Mouse (Mus musculus) MEL (cell line): Measurements from ENCODE around the gene Maml3. TPM values are rescaled to one million over a fixed set of nuclear protein-coding genes. Genes with fewer than 3 reads are reported as not detected.

ENCODE experiments used
- DNase-seq: peaks from one replicate; pipeline ENCODE4 v3.0.0; 2011; ENCODE audit warnings: low read depth, low spot score
- H3K27ac ChIP-seq: 2 replicates; pipeline ENCODE4 v1.5.1; 2012; ENCODE audit warnings: low read depth, mild to moderate bottlenecking, control low read depth, low read length, moderate library complexity; ENCODE audit not compliant: control insufficient read depth
- H3K27me3 ChIP-seq, 2 experiments: fragments of 150-350 bp in 1 of 2; sonication (generic) in 1 of 2; 2 replicates each; pipeline ENCODE4 v1.6.1; 2012; ENCODE audit warnings: low read length in 2 of 2, mild to moderate bottlenecking in 2 of 2, improper control_type of control experiment in 1 of 2, moderate library complexity in 1 of 2; ENCODE audit not compliant: insufficient read depth in 2 of 2, control insufficient read depth in 1 of 2
- H3K36me3 ChIP-seq, 2 experiments: 2 replicates each; pipeline ENCODE4 v1.6.1; 2012 to 2014; ENCODE audit warnings: low read length in 2 of 2, improper control_type of control experiment in 1 of 2, inconsistent platforms in 1 of 2, mild to moderate bottlenecking in 1 of 2; ENCODE audit not compliant: insufficient read depth in 2 of 2, control insufficient read depth in 1 of 2
- H3K4me1 ChIP-seq, 2 experiments: fragments of 150-350 bp in 1 of 2; sonication (generic) in 1 of 2; 2 replicates each; pipeline ENCODE4 v1.6.1; 2012; ENCODE audit warnings: low read length in 2 of 2, improper control_type of control experiment in 1 of 2, mild to moderate bottlenecking in 1 of 2; ENCODE audit not compliant: insufficient read depth in 2 of 2, control insufficient read depth in 1 of 2
- H3K4me3 ChIP-seq, 2 experiments: fragments of 150-350 bp in 1 of 2; sonication (generic) in 1 of 2; 2 replicates each; pipeline ENCODE4 v1.5.1; 2012; ENCODE audit warnings: low read depth in 2 of 2, low read length in 2 of 2, mild to moderate bottlenecking in 2 of 2, moderate library complexity in 2 of 2, control low read depth in 1 of 2, improper control_type of control experiment in 1 of 2; ENCODE audit not compliant: control insufficient read depth in 1 of 2, insufficient read depth in 1 of 2
- H3K79me2 ChIP-seq: 2 replicates; pipeline ENCODE4 v1.6.1; 2012; ENCODE audit warnings: mild to moderate bottlenecking, low read length, moderate library complexity; ENCODE audit not compliant: control insufficient read depth, poor library complexity, insufficient read depth
- H3K9ac ChIP-seq: 2 replicates; pipeline ENCODE4 v1.6.1; 2012; ENCODE audit warnings: low read depth, mild to moderate bottlenecking, control low read depth, low read length, moderate library complexity; ENCODE audit not compliant: control insufficient read depth, poor library complexity, severe bottlenecking
- H3K9me3 ChIP-seq: fragments of 150-350 bp; sonication (generic); replicated peaks from 2 replicates; pipeline ENCODE4 v1.6.1; 2012; ENCODE audit warnings: mild to moderate bottlenecking, low read length, improper control_type of control experiment, moderate library complexity; ENCODE audit not compliant: insufficient read depth
- BHLHE40 ChIP-seq: IDR thresholded peaks from 2 replicates; pipeline ENCODE4 v1.6.1; 2012; ENCODE audit warnings: low read depth, mild to moderate bottlenecking, inconsistent platforms, low read length, improper control_type of control experiment, borderline replicate concordance
- CHD2 ChIP-seq: IDR thresholded peaks from 2 replicates; pipeline ENCODE4 v1.6.1; 2011; ENCODE audit warnings: low read length, improper control_type of control experiment
- CTCF ChIP-seq, 3 experiments: IDR thresholded peaks in 2 of 3; conservative IDR thresholded peaks in 1 of 3; 2 replicates each; pipeline ENCODE4 v1.5.1; 2011 to 2012; ENCODE audit warnings: low read length in 3 of 3, low read depth in 2 of 3, mild to moderate bottlenecking in 2 of 3, improper control_type of control experiment in 1 of 3, inconsistent platforms in 1 of 3, mixed read lengths in 1 of 3, moderate library complexity in 1 of 3; ENCODE audit not compliant: control insufficient read depth in 1 of 3, insufficient read depth in 1 of 3, poor library complexity in 1 of 3, severe bottlenecking in 1 of 3
- ETS1 ChIP-seq: IDR thresholded peaks from 2 replicates; pipeline ENCODE4 v1.6.1; 2012; ENCODE audit warnings: low read depth, mild to moderate bottlenecking, inconsistent platforms, low read length, improper control_type of control experiment, moderate library complexity
- GABPA ChIP-seq: IDR thresholded peaks from 2 replicates; pipeline ENCODE4 v1.6.1; 2012; ENCODE audit warnings: low read depth, mild to moderate bottlenecking, inconsistent platforms, low read length, improper control_type of control experiment, moderate library complexity
- GATA1 ChIP-seq: IDR thresholded peaks from 2 replicates; pipeline ENCODE4 v1.6.1; 2011; ENCODE audit warnings: low read depth, low read length, improper control_type of control experiment
- HCFC1 ChIP-seq: IDR thresholded peaks from 2 replicates; pipeline ENCODE4 v1.6.1; 2012; ENCODE audit warnings: low read depth, mild to moderate bottlenecking, inconsistent platforms, low read length, improper control_type of control experiment, moderate library complexity
- KAT2A ChIP-seq: conservative IDR thresholded peaks from 2 replicates; pipeline ENCODE4 v1.6.1; 2012; ENCODE audit warnings: low read depth, low read length, improper control_type of control experiment, inconsistent platforms
- MXI1 ChIP-seq: IDR thresholded peaks from 2 replicates; pipeline ENCODE4 v1.6.1; 2011; ENCODE audit warnings: mild to moderate bottlenecking, low read depth, low read length, improper control_type of control experiment
- MYB ChIP-seq: IDR thresholded peaks from 2 replicates; pipeline ENCODE4 v1.6.1; 2011; ENCODE audit warnings: mild to moderate bottlenecking, low read depth, low read length, improper control_type of control experiment
- MYC ChIP-seq: IDR thresholded peaks from 2 replicates; pipeline ENCODE4 v1.6.1; 2011; ENCODE audit warnings: low read depth, mild to moderate bottlenecking, low read length, improper control_type of control experiment, moderate library complexity
- NRF1 ChIP-seq: IDR thresholded peaks from 2 replicates; pipeline ENCODE4 v1.6.1; 2014; ENCODE audit warnings: low read depth, mild to moderate bottlenecking, inconsistent platforms, low read length, improper control_type of control experiment, moderate library complexity; ENCODE audit not compliant: poor library complexity, insufficient read depth, severe bottlenecking
- POLR2A ChIP-seq, 2 experiments: IDR thresholded peaks; 2 replicates each; pipeline ENCODE4 v1.6.1; 2011 to 2012; ENCODE audit warnings: low read length in 2 of 2, mild to moderate bottlenecking in 2 of 2, control low read depth in 1 of 2, improper control_type of control experiment in 1 of 2, low read depth in 1 of 2, moderate library complexity in 1 of 2; ENCODE audit not compliant: control insufficient read depth in 1 of 2, insufficient read depth in 1 of 2, poor library complexity in 1 of 2
- POLR2AphosphoS2 ChIP-seq: IDR thresholded peaks from 2 replicates; pipeline ENCODE4 v1.6.1; 2011; ENCODE audit warnings: low read length, improper control_type of control experiment
- RAD21 ChIP-seq: IDR thresholded peaks from 2 replicates; pipeline ENCODE4 v1.6.1; 2011; ENCODE audit warnings: mild to moderate bottlenecking, low read depth, low read length, improper control_type of control experiment
- SIN3A ChIP-seq: IDR thresholded peaks from 2 replicates; pipeline ENCODE4 v1.6.1; 2012; ENCODE audit warnings: low read length, improper control_type of control experiment, inconsistent platforms
- TAL1 ChIP-seq: IDR thresholded peaks from 2 replicates; pipeline ENCODE4 v1.6.1; 2012; ENCODE audit warnings: mild to moderate bottlenecking, inconsistent platforms, low read length, moderate library complexity, mixed read lengths
- TBP ChIP-seq: IDR thresholded peaks from 2 replicates; pipeline ENCODE4 v1.8.0; 2011; ENCODE audit warnings: low read depth, low read length, improper control_type of control experiment
- TCF12 ChIP-seq: IDR thresholded peaks from 2 replicates; pipeline ENCODE4 v1.6.1; 2014; ENCODE audit warnings: low read depth, mild to moderate bottlenecking, inconsistent platforms, low read length, improper control_type of control experiment, moderate library complexity
- UBTF ChIP-seq: IDR thresholded peaks from 2 replicates; pipeline ENCODE4 v1.6.1; 2012; ENCODE audit warnings: low read depth, mild to moderate bottlenecking, inconsistent platforms, low read length, improper control_type of control experiment, moderate library complexity, borderline replicate concordance; ENCODE audit not compliant: insufficient read depth
- USF1 ChIP-seq: IDR thresholded peaks from 2 replicates; pipeline ENCODE4 v1.6.1; 2014; ENCODE audit warnings: low read depth, mild to moderate bottlenecking, inconsistent platforms, low read length, improper control_type of control experiment, moderate library complexity
- USF2 ChIP-seq, 2 experiments: IDR thresholded peaks; 2 replicates each; pipeline ENCODE4 v1.6.1; 2011 to 2012; ENCODE audit warnings: improper control_type of control experiment in 2 of 2, low read length in 2 of 2, borderline replicate concordance in 1 of 2, inconsistent platforms in 1 of 2, low read depth in 1 of 2, mild to moderate bottlenecking in 1 of 2; ENCODE audit not compliant: insufficient read depth in 1 of 2
- ZC3H11A ChIP-seq: IDR thresholded peaks from 2 replicates; pipeline ENCODE4 v1.6.1; 2012; ENCODE audit warnings: low read depth, mild to moderate bottlenecking, inconsistent platforms, low read length, improper control_type of control experiment
- ZNF384 ChIP-seq: IDR thresholded peaks from 2 replicates; pipeline ENCODE4 v1.6.1; 2012; ENCODE audit warnings: low read depth, mild to moderate bottlenecking, inconsistent platforms, low read length, improper control_type of control experiment
- polyA plus RNA-seq, 2 experiments: library from polyadenylated mRNA; stranded (reverse) in 1 of 2; unstranded in 1 of 2; fragments of >175 nt in 1 of 2; fragments of >200 nt in 1 of 2; gene quantifications; 2 replicates each; pipeline versions ENCODE4 v1.2.1 to v1.2.4; 2012; ENCODE audit warnings: low replicate concordance in 2 of 2, low read depth in 1 of 2; ENCODE audit not compliant: insufficient read length in 2 of 2, insufficient read depth in 1 of 2, missing spikeins in 1 of 2
- total RNA-seq: library from RNA; depleted of rRNA; stranded (reverse); fragments of 300-350 nt; gene quantifications from 2 replicates; pipeline ENCODE4 v1.2.3, GENCODE M21; 2012

Maml3 gene
- total and polyA plus RNA-seq, 3 experiments, result 2.0 to 4.1 TPM; not detected in 1

DNA sequence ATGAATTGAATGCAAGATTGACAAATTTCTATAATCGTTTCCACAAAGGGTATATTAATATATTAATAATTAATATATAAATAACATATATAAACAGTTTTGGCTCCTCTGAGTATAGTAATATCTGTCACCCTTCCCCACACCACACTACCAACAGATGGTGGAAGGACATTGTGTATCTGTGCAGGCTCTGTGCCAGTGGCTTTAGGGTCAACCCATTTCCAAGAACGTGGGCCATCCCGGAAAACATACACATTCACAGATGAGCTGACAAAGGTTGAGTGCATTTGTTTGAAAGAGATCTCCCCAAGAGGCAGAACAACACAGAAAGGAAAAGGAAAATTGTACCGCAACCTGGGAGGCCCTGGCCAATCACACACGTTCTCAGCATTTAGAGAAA lies 238.4 kb downstream of the Maml3 start:
- Histone ChIP-seq H3K4me1 (no peaks in the 10 kb centered on the region), H3K36me3 (no peaks in the 10 kb centered on the region), H3K27me3 (no peaks in the 10 kb centered on the region)
- TF ChIP-seq BHLHE40 (no peak), CTCF (IDR thresholded peaks at IDR 0.05 in 2 of 3, conservative IDR thresholded peaks at IDR 0.05 in 1 of 3; ENCODE audit: control insufficient read depth in 1 of 3, insufficient read depth in 1 of 3, low read depth in 2 of 3, low read length in 3 of 3, poor library complexity in 1 of 3, severe bottlenecking in 1 of 3) (no peak), HCFC1 (no peak), POLR2AphosphoS2 (no peak), KAT2A (no peak), ZC3H11A (no peak), POLR2A (IDR thresholded peaks at IDR 0.05; ENCODE audit: control insufficient read depth in 1 of 2, insufficient read depth in 1 of 2, low read depth in 1 of 2, low read length in 2 of 2, poor library complexity in 1 of 2) (no peak), NRF1 (no peak), TBP (no peak), UBTF (no peak), GATA1 (no peak), MYB (no peak), ZNF384 (no peak)
- TF ChIP-seq, all 39 proteins: peak for 0
- DNase-seq, result no peak
- no peak overlapping the region for H3K9ac ChIP-seq
- H3K9me3 ChIP-seq, result no peaks in the 10 kb centered on the region
- no peaks in the 10 kb centered on the region for H3K79me2 ChIP-seq
- H3K4me3 ChIP-seq, result no peak overlapping the region
- H3K27ac ChIP-seq, result no peak overlapping the region

DNA sequence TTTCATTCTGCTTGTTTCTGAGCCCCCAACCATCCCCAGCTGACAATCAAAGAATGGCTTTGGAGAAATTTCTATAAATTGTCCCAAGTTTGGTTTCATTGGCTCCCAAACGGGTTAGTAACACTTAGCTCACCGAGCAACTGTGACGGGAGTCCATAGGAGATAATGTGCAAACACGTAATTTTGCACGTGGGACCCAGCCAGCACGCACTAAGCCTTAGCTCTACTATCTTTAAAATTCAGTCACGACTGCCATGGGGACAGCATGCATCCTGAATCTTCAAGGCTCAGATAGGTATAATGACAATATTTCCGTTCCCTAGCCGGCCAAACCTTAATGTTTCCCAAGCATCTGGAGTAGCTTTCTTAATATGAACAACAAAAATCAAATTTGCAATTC lies 243.2 kb downstream of the Maml3 start:
- H3K36me3 ChIP-seq, result peaks cover 0 to 9% of the 10 kb centered on the region in 2 experiments; a peak in 2 of 4 replicates
- H3K4me3 ChIP-seq, result no peak overlapping the region
- no peak overlapping the region for H3K27ac ChIP-seq
- no peak for TF ChIP-seq GABPA
- no peak for TF ChIP-seq BHLHE40
- TF ChIP-seq CHD2, result no peak
- TF ChIP-seq MYB, result no peak
- no peak for TF ChIP-seq RAD21
- TF ChIP-seq, all 39 proteins: peak for 0
- DNase-seq, result no peak
- Histone ChIP-seq H3K9me3 (no peaks in the 10 kb centered on the region), H3K4me1 (peaks cover 2 to 14% of the 10 kb centered on the region in 2 experiments; a peak in 3 of 4 replicates), H3K9ac (no peak overlapping the region), H3K79me2 (no peaks in the 10 kb centered on the region), H3K27me3 (no peaks in the 10 kb centered on the region)

DNA sequence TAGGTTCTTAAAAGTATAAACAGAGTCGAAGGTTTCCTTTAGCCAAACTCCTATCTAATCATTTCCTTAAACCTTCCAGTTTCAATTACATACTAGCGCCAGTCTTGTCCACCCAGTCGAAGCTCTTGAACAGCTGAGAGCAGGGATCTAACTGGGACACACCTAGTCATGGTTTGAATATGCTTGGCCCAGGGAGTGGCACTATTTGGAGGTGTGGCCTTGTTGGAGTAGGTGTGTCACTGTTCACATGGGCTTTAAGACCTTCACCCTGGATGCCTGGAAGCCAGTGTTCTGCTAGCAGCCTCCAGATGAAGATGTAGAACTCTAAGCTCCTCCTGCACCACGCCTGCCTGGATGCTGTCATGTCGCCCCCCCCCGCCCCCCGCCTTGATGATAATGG lies 244.4 kb downstream of the Maml3 start:
- no peak overlapping the region for H3K27ac ChIP-seq
- no peak for TF ChIP-seq MYC
- TF ChIP-seq USF2 (IDR thresholded peaks at IDR 0.05; ENCODE audit: borderline replicate concordance in 1 of 2, insufficient read depth in 1 of 2, low read depth in 1 of 2, low read length in 2 of 2), result no peak
- TF ChIP-seq RAD21, result no peak
- no peak for TF ChIP-seq UBTF
- TF ChIP-seq TBP, result no peak
- no peak for TF ChIP-seq MXI1
- no peak for TF ChIP-seq SIN3A
- no peak for TF ChIP-seq NRF1
- no peak for TF ChIP-seq USF1
- TF ChIP-seq TAL1, result no peak
- no peak for TF ChIP-seq GATA1
- TF ChIP-seq BHLHE40, result no peak
- no peak for TF ChIP-seq POLR2A (IDR thresholded peaks at IDR 0.05; ENCODE audit: control insufficient read depth in 1 of 2, insufficient read depth in 1 of 2, low read depth in 1 of 2, low read length in 2 of 2, poor library complexity in 1 of 2)
- TF ChIP-seq TCF12, result no peak
- TF ChIP-seq ETS1, result no peak
- no peak for TF ChIP-seq KAT2A
- no peaks in the 10 kb centered on the region for H3K9me3 ChIP-seq
- peaks cover 2 to 14% of the 10 kb centered on the region in 2 experiments; a peak in 3 of 4 replicates for H3K4me1 ChIP-seq
- no peak overlapping the region for H3K9ac ChIP-seq
- no peak overlapping the region for H3K4me3 ChIP-seq
- H3K79me2 ChIP-seq, result no peaks in the 10 kb centered on the region
- H3K36me3 ChIP-seq, result peaks cover 0 to 9% of the 10 kb centered on the region in 2 experiments; a peak in 2 of 4 replicates
- DNase-seq, result no peak
- H3K27me3 ChIP-seq, result no peaks in the 10 kb centered on the region
